Mouse (Mus musculus) liver, postnatal 0 days (tissue): Measurements from ENCODE around the gene Elmo2. TPM values are rescaled to one million over a fixed set of nuclear protein-coding genes. Genes with fewer than 3 reads are reported as not detected.

Experiments used
- ATAC-seq: fragments of 200-750 bp; cut with Nextera tagmentation; 2 replicates; pipeline ENCODE4 v1.8.0; 2017; ENCODE audit warnings: mild to moderate bottlenecking, moderate library complexity
- DNase-seq: peaks from one replicate; pipeline ENCODE4 v3.0.0-alpha.2; 2016
- H3K27ac ChIP-seq: fragments of 300-500 bp; sonication (generic); 2 replicates; pipeline ENCODE4 v1.5.1; 2014; ENCODE audit warnings: antibody characterized with exemption, moderate library complexity, mild to moderate bottlenecking, low read depth
- H3K27me3 ChIP-seq: fragments of 300-500 bp; sonication (generic); 2 replicates; pipeline ENCODE4 v1.6.1; 2014; ENCODE audit warnings: low read length, control low read depth, mixed read lengths; ENCODE audit not compliant: insufficient read depth
- H3K36me3 ChIP-seq: fragments of 300-500 bp; sonication (generic); replicated peaks from 2 replicates; pipeline ENCODE4 v1.6.1; 2014; ENCODE audit warnings: mild to moderate bottlenecking, control low read depth, low read length, moderate library complexity, mixed read lengths; ENCODE audit not compliant: insufficient read depth
- H3K4me1 ChIP-seq: fragments of 300-500 bp; sonication (generic); 2 replicates; pipeline ENCODE4 v1.6.1; 2014; ENCODE audit warnings: antibody characterized with exemption, mild to moderate bottlenecking, control low read depth; ENCODE audit not compliant: insufficient read depth
- H3K4me2 ChIP-seq: fragments of 300-500 bp; sonication (generic); 2 replicates; pipeline ENCODE4 v1.6.1; 2014; ENCODE audit warnings: low read depth, mild to moderate bottlenecking, low read length, moderate library complexity, mixed read lengths
- H3K4me3 ChIP-seq: fragments of 300-500 bp; sonication (generic); 2 replicates; pipeline ENCODE4 v1.5.1; 2014; ENCODE audit warnings: low read depth, low read length
- H3K9ac ChIP-seq: fragments of 300-500 bp; sonication (generic); replicated peaks from 2 replicates; pipeline ENCODE4 v1.6.1; 2014; ENCODE audit warnings: mild to moderate bottlenecking, moderate library complexity
- H3K9me3 ChIP-seq: fragments of 300-500 bp; sonication (generic); 2 replicates; pipeline ENCODE4 v1.6.1; 2016; ENCODE audit warnings: mild to moderate bottlenecking, control low read depth, low read length, mixed read lengths
- CTCF ChIP-seq: sonication (generic); IDR thresholded peaks from 2 replicates; pipeline ENCODE4 v1.5.1; 2016; ENCODE audit warnings: antibody characterized with exemption, low read depth
- EP300 ChIP-seq: IDR thresholded peaks from 2 replicates; pipeline ENCODE4 v1.6.1; 2016; ENCODE audit warnings: antibody characterized with exemption, low read depth, mild to moderate bottlenecking
- WGBS: fragments of 180-500 bp; shearing (Covaris S2); extraction: QIAGEN DNeasy Blood & Tissue Kit; methylation state at CpG from one replicate; pipeline ENCODE4 v1.1.7; 2014; ENCODE audit not compliant: insufficient replicate concordance; 5-methylcytosine and 5-hydroxymethylcytosine counted together
- polyA plus RNA-seq: library from polyadenylated mRNA; unstranded; fragments of >200 nt; fragmentation: Nextera tagmentation; extraction: Ambion mirVana; gene quantifications from 2 replicates; pipeline ENCODE4 v1.2.1, GENCODE M21; 2015

Elmo2 gene
- polyA plus RNA-seq, 1 experiment from 2014 or later: 12.3 TPM

DNA sequence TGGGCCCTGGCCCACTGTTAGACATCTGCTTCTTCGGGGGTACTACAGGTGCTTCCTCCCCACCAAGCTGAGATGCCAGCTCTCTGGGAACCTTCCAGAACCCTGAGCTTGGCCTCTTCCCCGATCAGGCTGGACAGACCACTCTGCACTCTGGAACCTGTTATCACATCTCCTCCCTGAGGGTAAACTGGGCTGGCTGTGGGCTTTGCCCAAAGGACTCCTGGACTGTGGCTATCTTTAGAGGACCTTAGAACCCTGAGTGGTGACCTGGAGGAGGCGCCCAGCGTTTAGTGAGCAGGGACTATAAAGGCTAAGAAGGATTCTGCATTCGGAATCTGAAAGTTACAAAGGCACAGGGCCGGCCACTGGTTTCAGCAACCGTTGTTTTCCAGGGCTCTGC is 41.9 kb downstream of the Elmo2 start:
- Histone ChIP-seq H3K4me3 (no peak overlapping the region), H3K27me3 (no peaks in the 10 kb centered on the region), H3K27ac (no peak overlapping the region), H3K36me3 (peaks cover 17% of the 10 kb centered on the region), H3K4me2 (no peak overlapping the region), H3K9me3 (no peaks in the 10 kb centered on the region), H3K4me1 (peaks cover 30% of the 10 kb centered on the region), H3K9ac (no peak overlapping the region)
- WGBS: 62% methylated on average over 7 of the region's 7 CpGs
- TF ChIP-seq CTCF (no peak), EP300 (no peak)
- ATAC-seq: no peak
- no peak for DNase-seq

GRCm38 (mm10) chr2:165283644-165284043 is 42.6 kb downstream of the Elmo2 start:
- 74% methylated on average over 3 of the region's 3 CpGs for WGBS
- Histone ChIP-seq H3K27me3 (no peaks in the 10 kb centered on the region), H3K4me3 (no peak overlapping the region), H3K9me3 (no peaks in the 10 kb centered on the region), H3K36me3 (peaks cover 17% of the 10 kb centered on the region), H3K4me1 (peaks cover 30% of the 10 kb centered on the region), H3K27ac (no peak overlapping the region), H3K9ac (no peak overlapping the region), H3K4me2 (no peak overlapping the region)
- TF ChIP-seq EP300 (no peak), CTCF (no peak)
- no peak for ATAC-seq
- DNase-seq: no peak

DNA sequence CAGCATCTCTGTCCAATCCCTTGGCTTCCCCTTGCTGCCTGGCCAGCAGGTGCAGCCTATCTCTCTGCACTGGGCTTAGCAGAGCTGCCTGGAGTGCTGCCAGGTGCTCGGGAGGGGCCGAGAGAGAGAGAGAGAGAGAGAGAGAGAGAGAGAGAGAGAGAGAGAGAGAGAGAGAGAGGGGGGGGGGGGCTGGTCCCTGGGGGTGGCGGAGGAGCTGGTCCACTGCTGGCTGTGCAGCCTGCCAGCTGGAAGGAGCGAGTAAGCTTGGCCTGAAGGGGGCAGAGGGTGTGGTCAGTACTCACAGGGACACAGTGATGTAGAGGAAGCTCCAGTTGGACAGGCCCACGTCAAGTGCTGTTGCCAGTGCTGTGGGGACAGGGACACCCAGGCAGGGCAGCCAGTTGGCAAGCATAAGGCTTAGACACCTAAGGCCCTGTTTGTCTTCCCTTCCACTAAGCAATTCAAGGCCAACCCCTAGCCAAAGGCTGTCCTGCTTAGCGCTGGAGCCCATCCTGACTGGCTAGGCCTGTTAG is 44.4 kb downstream of the Elmo2 start:
- ATAC-seq (no peak), DNase-seq (no peak)
- no peak overlapping the region for H3K4me2 ChIP-seq
- H3K4me3 ChIP-seq: no peak overlapping the region
- H3K9me3 ChIP-seq: no peaks in the 10 kb centered on the region
- no peak overlapping the region for H3K27ac ChIP-seq
- H3K4me1 ChIP-seq: peaks cover 26% of the 10 kb centered on the region
- WGBS: 87% methylated on average over 4 of the region's 6 CpGs
- peaks cover 25% of the 10 kb centered on the region for H3K36me3 ChIP-seq
- no peak overlapping the region for H3K9ac ChIP-seq
- H3K27me3 ChIP-seq: no peaks in the 10 kb centered on the region
- TF ChIP-seq CTCF: no peak
- TF ChIP-seq EP300: no peak

GRCm38 (mm10) chr2:165279351-165279750 is 46.9 kb downstream of the Elmo2 start:
- Histone ChIP-seq H3K27me3 (no peaks in the 10 kb centered on the region), H3K27ac (no peak overlapping the region), H3K9me3 (no peaks in the 10 kb centered on the region), H3K4me3 (no peak overlapping the region), H3K4me1 (peaks cover 7% of the 10 kb centered on the region), H3K4me2 (no peak overlapping the region), H3K9ac (no peak overlapping the region), H3K36me3 (peaks cover 31% of the 10 kb centered on the region)
- 78% methylated on average over 10 of the region's 10 CpGs for WGBS
- TF ChIP-seq CTCF (no peak), EP300 (no peak)
- DNase-seq (no peak), ATAC-seq (no peak)

GRCm38 (mm10) chr2:165277188-165277740 is 49.0 kb downstream of the Elmo2 start:
- ATAC-seq (no peak), DNase-seq (no peak)
- Histone ChIP-seq H3K27me3 (no peaks in the 10 kb centered on the region), H3K4me3 (no peak overlapping the region), H3K36me3 (peaks cover 25% of the 10 kb centered on the region), H3K4me2 (no peak overlapping the region), H3K9ac (no peak overlapping the region), H3K4me1 (no peaks in the 10 kb centered on the region), H3K9me3 (no peaks in the 10 kb centered on the region), H3K27ac (no peak overlapping the region)
- 83% methylated on average over 5 of the region's 5 CpGs for WGBS
- TF ChIP-seq EP300 (no peak), CTCF (no peak)

GRCm38 (mm10) chr2:165275824-165276223 is 50.5 kb downstream of the Elmo2 start:
- DNase-seq (peak; percentile 74), ATAC-seq (peak; percentile 53)
- H3K27ac ChIP-seq: no peak overlapping the region
- no peaks in the 10 kb centered on the region for H3K4me1 ChIP-seq
- no peaks in the 10 kb centered on the region for H3K27me3 ChIP-seq
- TF ChIP-seq CTCF (peak; percentile 83), EP300 (no peak)
- WGBS: 33% methylated on average over 8 of the region's 8 CpGs
- H3K4me2 ChIP-seq: no peak overlapping the region
- H3K4me3 ChIP-seq: no peak overlapping the region
- no peak overlapping the region for H3K9ac ChIP-seq
- peaks cover 16% of the 10 kb centered on the region for H3K36me3 ChIP-seq
- H3K9me3 ChIP-seq: no peaks in the 10 kb centered on the region
